Mouse (Mus musculus): Measurements from ENCODE around the gene Gpx1. TPM values are rescaled to one million over a fixed set of nuclear protein-coding genes. Genes with fewer than 3 reads are reported as not detected.

Gpx1 gene
- total RNA-seq, 2 experiments from 2014 or later: 97.1 to 117 TPM

GRCm38 (mm10) chr9:108339886-108340257, 1.2 kb downstream of the Gpx1 start:
- peak; percentile 12 for DNase-seq

DNA sequence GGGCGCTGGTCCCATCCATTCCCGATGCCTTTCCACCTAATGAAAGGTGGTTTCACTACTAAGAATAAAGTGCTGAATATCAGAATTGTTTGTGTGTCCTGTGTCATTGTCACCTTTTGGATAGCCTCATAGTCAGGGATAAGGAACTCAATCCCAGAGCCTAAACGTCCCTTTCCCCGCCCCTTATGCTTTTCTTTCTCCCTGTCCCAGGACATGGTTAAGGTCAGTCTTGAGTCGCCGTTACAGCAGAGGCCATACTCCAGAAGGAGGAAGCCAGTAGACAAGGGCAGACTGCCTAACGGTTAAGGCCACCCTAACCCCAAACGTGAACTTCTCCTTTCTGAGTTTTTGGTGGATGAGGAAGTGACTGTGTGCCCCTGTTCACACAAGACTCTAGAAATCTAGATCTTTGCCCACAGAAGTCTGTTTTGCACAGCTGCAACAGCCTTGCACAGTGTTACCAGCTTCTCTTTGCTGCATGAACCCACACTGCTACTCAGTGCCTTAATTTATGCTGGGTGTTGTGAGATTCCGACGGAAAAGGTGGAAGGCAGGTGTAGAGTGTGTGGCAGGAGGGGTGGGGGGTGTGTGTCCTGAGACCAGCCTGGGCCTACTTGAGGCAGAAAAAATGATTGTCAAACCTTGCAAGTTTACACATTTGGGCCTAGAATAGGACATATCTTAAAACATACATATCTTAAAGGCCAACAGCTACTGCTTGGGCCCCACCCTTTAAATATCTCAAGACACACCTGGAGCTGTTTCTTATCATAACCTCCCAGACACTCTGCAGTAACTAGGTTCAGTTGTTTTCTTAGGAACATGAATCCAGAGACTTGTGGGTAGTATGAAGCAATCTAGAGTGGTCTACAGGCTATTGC, 1.8 kb downstream of the Gpx1 start:
- DNase-seq: no peak

GRCm38 (mm10) chr9:108341139-108341475, 2.4 kb downstream of the Gpx1 start:
- DNase-seq: no peak

GRCm38 (mm10) chr9:108341801-108342200, 3.1 kb downstream of the Gpx1 start:
- DNase-seq: no peak

DNA sequence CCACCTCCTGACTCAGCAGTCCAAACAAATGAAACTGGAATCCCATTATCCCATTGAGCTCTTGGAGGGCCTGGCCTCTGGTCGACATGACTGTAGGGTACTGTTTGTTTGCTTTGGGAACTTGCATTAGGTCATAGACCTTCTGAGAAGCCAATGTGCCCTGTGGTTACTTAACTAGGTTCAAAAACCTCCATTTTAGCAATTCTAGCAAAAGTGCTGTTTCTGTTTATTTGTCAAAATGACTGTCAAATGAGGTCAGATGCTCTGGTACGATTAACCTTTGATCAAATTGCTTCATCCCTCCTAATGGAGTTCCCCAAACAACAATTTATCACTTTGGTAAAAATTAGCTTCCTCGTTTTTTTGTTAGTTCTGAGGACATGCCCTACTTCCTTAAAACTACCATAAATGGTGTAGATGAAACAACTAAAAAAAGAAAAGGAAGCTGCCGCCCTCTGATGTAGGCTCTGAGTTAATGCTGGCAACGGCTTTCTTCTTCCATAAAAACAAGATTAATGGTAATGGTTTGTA, 3.7 kb downstream of the Gpx1 start:
- DNase-seq: no peak

GRCm38 (mm10) chr9:108343331-108343730, 4.6 kb downstream of the Gpx1 start:
- DNase-seq: no peak

DNA sequence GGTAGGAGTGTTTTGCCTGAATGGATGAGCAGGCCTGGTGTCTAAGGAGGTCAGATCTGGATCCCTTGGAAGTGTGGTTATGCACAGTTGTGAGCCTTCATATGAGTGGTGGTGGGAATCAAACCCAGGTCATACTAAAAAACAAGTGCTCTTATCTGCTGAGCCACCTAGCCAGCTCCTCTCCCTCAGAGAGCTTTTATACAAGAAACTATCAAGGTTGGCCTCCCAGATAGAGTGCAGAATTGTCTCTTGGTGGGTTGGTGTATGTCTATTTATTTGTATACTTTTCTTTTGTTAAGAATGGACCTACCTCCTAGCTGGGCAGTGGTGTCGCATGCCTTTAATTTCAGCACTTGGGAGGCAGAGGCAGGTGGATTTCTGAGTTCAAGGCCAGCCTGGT, 5.1 kb downstream of the Gpx1 start:
- DNase-seq: no peak

DNA sequence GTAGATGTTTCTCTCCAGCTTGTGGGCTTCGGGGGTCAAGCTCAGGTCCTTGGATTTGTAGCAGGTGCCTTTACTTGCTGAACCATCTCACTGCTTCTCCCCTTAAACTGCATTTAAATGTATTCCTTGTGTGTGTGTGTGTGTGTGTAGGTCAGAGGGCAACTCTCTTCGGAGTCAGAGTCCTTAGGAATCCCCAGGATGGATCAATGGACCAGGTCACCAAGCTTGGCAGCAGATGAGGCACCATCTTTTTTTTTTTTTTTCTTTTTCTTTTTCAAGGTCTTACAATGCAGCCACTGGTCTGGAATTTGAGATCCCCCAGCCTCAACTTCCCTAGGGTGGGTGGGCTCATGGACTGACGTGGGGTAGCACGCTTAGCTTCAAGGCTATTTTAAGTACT, 5.8 kb downstream of the Gpx1 start:
- no peak for DNase-seq

DNA sequence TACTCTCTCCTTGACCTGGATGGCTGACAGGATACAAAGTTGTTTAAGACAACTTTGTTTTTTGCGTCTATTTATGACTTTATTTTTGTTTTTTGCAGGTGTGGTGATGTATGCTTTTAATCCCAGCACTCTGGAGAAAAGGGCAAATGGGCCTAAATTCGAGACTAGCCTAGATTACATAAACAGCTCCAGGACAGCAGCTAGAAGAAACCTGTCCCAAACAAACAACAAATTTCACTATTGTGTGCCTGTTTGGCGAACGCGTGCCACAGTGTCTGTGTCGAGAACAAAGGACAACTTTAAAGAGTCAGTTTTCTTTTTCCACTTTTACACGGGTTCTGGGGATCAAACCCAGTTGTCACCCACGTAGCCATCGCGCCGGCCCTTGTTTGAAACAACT, 8.3 kb downstream of the Gpx1 start:
- DNase-seq: no peak

DNA sequence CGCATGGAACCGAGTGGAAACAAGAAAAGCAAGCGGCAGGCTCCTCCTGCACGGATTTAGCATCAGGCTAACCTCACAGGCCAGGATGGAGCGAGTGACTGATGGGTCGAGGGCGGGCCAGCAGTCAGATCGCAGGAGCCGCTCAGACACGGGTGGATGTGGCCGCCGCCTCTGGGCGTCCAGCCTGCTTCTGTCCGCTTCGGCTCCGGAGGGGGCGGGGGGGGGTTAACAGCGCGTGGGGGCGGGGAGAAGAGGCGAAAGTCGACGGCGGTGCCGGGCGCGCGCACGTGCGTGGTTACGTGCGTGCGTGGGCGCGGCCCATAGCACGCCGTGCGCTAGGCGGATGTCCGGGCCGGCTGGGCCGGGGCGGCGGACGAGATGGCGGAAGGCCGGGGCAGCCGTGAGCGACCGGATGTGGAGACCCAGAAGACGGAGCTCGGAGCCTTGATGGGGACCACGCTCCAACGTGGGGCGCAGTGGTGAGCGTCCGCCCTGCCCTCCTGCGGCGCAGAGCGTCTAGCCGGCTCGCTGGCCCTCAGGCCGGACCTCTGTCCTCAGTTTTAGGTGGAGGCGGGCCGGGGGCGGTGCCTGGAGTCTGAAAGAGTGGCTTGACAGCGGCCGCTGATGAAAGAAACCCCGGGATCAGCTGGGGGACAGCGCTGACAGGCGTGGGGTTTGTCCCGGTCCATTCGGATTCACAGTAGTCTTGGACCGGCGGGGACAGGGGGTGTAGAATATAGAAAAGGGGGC, 9.0 kb downstream of the Gpx1 start, which contains the start of gene Usp4:
TSS of gene Usp4 (plus strand) at position 314 of the 750 bp plus-strand sequence.
- peak; percentile 89 for DNase-seq

DNA sequence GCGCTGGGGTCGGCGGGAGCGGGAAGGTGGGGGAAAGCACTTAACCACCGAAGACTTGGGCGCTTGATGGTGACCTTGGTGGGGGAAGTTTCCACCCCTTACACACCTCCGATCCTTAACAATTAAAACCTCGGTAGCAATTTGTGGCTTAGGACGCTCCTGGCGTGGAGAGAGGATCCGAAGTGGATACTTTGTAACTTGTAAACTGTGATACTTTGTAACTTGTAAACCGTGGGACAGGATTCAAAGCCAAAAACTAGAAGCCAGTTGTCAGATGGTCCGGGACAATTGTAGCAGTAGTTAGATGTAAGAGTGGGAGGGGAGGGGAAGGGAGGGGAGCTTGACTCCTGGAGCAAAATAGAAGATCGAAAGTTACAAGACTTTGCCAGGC, 9.6 kb downstream of the Gpx1 start:
- DNase-seq: no peak

- no peak for DNase-seq
Measured at GRCm38 (mm10) chr9:108349727-108350126, 11.0 kb downstream of the Gpx1 start.

- no peak for DNase-seq
Measured at GRCm38 (mm10) chr9:108378234-108378633, 39.5 kb downstream of the Gpx1 start.

DNA sequence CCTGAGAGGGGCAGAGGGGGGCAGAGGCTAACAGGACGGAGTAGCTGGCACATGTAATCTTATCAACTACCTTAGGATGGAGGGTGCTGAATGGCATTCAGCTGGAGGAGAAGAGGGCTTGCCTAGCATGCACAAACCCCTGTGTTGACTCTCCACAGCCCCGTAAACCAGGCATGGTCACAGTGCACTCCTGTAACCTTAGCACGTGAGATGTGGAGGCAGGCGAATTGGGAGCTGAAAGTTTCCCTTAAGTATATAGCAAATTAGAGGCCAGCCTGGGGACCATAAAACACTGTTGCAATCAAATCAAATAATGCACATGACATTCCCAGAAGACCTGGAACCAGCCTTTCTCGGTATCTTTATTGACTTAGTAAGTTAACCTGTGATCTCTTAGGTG, 40.0 kb downstream of the Gpx1 start:
- no peak for DNase-seq

DNA sequence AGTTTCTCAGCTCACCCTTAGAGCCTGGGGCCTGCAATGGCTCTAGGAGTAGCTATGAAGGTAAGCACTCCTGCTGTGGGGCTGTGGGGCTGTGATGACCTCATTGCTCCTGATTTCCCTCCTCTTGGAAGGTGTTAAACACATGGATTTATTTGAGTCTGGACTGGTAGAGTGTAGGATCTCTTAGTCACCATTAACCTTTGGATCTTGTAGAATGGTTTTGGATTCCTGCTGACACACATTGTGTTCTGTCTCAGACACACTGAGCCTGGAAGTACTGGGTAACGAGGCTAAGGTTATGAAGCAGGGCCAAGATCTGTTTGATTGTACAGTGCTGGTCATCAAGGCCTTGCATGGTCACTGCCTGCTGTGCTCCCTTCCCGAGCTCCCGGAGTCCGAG, 40.6 kb downstream of the Gpx1 start:
- no peak for DNase-seq

DNA sequence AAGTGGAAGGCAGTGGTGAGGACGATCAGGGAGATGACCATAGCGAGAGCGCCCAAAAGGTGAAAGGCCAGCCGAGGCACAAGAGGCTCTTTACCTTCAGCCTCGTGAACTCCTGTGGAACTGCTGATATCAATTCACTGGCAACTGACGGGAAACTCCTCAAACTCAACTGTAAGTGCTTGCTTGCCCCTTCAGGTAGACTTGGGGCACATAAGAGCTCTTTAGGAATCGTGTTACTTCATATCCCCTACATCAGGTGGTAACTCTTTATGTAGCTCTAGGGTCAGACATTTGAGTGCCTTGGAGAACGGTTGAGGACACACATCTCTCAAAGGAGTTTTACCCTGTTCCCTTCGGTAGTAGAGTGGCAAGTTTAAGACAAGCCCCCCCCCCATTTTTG, 42.7 kb downstream of the Gpx1 start:
- DNase-seq: no peak

- DNase-seq: no peak
Measured at GRCm38 (mm10) chr9:108385006-108385405, 46.3 kb downstream of the Gpx1 start.

GRCm38 (mm10) chr9:108386816-108387215, 48.1 kb downstream of the Gpx1 start:
- DNase-seq: no peak

- no peak for DNase-seq
Measured at GRCm38 (mm10) chr9:108388601-108389000, 49.9 kb downstream of the Gpx1 start.

DNA sequence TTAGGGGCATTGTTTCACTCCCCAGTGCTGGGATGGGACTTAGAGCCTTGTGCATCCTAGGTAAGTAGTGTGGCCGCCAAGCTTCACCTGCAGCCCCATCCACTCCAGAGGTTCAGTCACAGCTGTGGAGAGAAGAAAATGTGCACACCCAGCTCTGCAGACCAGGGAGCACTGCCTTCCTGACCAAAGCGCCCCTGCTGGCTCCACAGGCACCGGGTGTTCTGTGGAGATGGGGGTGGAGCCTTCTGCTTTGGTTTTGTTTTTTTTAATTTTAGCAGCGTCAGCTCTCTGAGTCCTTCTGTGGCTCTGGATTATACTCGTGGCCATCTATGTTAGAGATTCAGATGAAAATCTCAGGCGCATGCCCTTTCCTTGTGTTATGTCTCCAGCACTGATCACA, 50.5 kb downstream of the Gpx1 start:
- no peak for DNase-seq
